Mouse (Mus musculus): ENCODE data around the gene Ciao2b. TPM values are rescaled to one million over a fixed set of nuclear protein-coding genes. Genes with fewer than 3 reads are reported as not detected.

Gene Ciao2b
- total RNA-seq, 2 experiments from 2014 or later: 51.6 to 58.9 TPM

GRCm38 (mm10) chr8:104624161-104624560 lies 17.6 kb downstream of the Ciao2b start, which contains the start of gene Cdh16:
Cdh16 (minus strand) TSS chr8:104624396.
- no peak for DNase-seq (ENCODE audit: low spot score in 2 of 2)

GRCm38 (mm10) chr8:104620765-104621164 lies 21.0 kb downstream of the Ciao2b start:
- DNase-seq (ENCODE audit: low spot score in 2 of 2): no peak

- DNase-seq (ENCODE audit: low spot score in 2 of 2): no peak
Measured at GRCm38 (mm10) chr8:104613119-104613518, 28.6 kb downstream of the Ciao2b start.

- DNase-seq (ENCODE audit: low spot score in 2 of 2): no peak
Measured at GRCm38 (mm10) chr8:104611613-104612012, 30.2 kb downstream of the Ciao2b start.

DNA sequence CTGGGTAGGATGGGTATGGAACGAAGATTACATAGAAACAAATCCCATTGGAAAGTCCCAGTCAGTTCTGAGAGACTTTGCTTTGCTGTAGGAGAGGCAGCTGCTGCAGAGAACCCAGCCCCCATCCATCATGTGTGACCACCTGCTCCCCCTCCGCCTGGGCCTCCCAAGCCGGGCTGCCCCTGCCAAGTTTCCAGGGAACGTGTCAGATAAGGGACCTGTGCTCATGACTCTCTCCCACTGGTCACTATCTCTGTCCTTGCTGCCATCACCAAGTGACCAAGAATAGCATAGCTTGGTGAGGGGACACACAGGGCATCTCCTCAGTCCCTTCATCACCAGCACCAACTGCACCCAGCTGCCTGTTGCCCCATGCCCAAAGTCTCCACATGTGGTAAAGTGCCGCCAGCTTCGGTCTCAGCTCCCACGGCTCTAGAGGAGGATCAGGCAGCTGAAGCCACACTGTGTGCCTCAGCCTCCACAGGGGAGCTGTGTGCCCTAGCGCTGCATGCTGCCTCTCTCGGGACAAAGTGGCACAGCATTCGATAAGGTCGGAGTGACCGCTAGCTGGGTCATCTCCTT lies 31.5 kb downstream of the Ciao2b start:
- peak in 1 of 2 experiments; percentile 29 for DNase-seq (ENCODE audit: low spot score in 2 of 2)

DNA sequence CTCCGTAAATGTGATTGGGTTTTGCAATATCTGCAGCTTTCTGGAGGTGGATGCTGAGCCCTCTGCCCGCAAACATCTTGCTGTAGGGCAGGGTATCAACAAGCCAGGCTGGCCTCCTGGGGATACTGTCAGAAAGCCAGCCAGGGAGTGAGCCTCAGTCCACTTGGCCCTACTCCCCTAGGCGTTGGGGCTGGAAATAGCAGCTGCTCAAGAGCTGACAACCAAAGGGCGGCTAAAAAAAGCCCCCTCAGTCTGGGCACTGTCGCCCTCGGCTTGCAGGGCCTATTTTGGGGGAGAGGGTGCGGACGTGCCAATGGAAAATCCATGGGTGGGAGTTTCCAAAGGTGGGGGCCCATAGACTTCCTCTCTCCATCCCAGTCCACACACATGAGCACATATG lies 32.5 kb downstream of the Ciao2b start:
- DNase-seq (ENCODE audit: low spot score in 2 of 2): no peak

- DNase-seq (ENCODE audit: low spot score in 2 of 2): peak in 1 of 2 experiments; percentile 28
Measured at GRCm38 (mm10) chr8:104607944-104608343, 33.8 kb downstream of the Ciao2b start.

- DNase-seq (ENCODE audit: low spot score in 2 of 2): peak in 1 of 2 experiments; percentile 48
Measured at GRCm38 (mm10) chr8:104606329-104606728, 35.4 kb downstream of the Ciao2b start.

- DNase-seq (ENCODE audit: low spot score in 2 of 2): no peak
Measured at GRCm38 (mm10) chr8:104603245-104603593, 38.5 kb downstream of the Ciao2b start.

GRCm38 (mm10) chr8:104602468-104603244 lies 39.1 kb downstream of the Ciao2b start:
- peak; percentile 60 to 83 for DNase-seq (ENCODE audit: low spot score in 2 of 2)

GRCm38 (mm10) chr8:104601941-104602371 lies 39.8 kb downstream of the Ciao2b start:
- no peak for DNase-seq (ENCODE audit: low spot score in 2 of 2)

DNA sequence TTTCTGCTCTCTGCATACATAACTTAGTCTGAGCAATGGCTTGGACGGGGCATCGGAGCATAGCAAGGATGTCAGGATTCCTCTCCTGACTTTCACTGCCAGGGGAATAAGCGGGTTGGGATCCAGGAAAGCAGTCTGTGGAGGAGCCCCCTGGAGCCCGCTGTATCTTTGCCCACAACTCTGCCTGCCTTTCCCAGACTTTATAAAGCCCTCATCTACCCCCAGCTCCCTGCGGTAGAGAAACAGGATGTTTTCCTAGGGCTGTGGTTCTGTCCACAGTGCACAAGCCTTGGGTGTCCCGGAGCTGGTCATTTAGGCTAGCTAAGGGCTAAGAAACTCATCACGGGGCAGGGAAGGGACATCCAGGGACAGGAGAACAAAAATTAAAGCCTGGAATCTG lies 40.4 kb downstream of the Ciao2b start:
- DNase-seq (ENCODE audit: low spot score in 2 of 2): no peak

DNA sequence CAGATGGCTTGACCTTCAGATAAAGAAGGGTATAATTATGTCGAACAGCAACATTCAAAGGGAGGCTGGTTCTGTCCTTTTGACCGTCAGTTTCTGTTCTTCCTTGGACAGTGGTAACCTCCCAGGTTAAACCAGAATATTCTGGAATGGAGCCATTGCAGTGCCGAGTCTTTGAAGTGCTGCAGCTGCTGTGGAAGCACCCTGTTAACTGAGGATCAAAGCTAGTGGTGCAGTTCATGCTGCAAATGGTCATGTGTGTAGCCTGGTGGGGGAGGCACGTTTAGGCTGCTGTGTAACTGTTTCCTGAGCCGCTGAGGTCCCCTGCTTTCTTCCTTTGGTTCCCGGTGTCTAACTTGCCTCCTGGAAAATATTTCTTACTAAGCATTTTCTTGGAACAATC lies 43.3 kb downstream of the Ciao2b start:
- no peak for DNase-seq (ENCODE audit: low spot score in 2 of 2)

DNA sequence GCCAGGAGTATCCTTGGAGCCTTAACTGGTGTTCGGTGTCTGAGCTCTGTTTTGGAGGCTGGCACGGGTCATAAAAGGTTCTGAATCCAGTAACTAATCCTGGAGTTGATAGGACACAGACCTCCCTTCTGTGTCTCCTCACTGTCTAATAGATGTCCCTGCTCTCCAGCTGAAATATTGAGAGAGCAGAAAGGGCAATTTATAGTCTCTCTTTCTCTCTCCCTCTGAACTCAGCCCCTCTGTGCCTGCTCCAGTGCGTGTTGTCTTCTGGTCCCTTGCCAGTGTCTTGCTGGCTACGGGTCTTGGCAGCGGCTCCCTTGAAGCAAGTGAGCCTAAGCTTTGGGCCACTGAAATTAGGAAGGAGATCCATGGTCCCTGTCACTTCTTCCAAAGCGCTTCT lies 44.1 kb downstream of the Ciao2b start:
- DNase-seq (ENCODE audit: low spot score in 2 of 2): no peak

DNA sequence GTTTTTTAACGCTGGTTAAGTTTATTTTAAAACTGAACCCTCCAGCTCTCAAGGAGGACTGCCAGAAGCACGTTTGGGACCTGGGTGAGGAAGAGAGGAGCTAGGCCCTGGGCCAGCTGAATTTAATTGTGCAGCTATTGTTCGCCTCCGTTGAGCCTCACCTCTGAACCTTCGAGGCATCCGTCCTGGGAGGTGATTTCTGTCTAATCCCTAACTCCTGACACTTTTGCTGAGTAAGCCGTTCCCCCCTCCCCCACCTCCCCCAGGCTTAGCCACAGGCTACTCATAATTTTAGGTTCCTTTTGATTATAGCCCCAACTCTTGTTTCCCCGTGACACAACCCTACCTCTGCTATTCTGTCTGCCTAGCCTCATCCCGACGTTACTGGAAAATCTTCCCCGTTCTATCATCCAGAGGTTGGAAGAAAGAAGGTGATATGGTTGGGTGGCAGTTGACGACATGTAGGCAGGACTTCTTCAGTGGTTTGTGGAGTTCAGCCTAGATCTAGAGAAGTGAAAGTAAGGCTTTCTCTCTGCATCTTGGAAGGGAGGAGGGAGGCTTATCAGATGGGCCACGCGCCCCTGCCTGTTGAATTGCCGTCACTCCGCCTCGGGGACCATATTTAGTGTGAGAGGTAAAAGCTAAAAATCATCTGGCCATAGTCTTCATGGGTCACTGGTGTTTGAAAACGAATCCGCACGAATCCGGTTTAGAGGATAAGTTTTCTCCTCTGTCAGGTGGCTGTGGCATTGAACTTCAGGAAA lies 45.8 kb downstream of the Ciao2b start:
- DNase-seq (ENCODE audit: low spot score in 2 of 2): no peak

- DNase-seq (ENCODE audit: low spot score in 2 of 2): no peak
Measured at GRCm38 (mm10) chr8:104594611-104595362, 47.0 kb downstream of the Ciao2b start.

- no peak for DNase-seq (ENCODE audit: low spot score in 2 of 2)
Measured at GRCm38 (mm10) chr8:104593536-104594325, 48.0 kb downstream of the Ciao2b start.

DNA sequence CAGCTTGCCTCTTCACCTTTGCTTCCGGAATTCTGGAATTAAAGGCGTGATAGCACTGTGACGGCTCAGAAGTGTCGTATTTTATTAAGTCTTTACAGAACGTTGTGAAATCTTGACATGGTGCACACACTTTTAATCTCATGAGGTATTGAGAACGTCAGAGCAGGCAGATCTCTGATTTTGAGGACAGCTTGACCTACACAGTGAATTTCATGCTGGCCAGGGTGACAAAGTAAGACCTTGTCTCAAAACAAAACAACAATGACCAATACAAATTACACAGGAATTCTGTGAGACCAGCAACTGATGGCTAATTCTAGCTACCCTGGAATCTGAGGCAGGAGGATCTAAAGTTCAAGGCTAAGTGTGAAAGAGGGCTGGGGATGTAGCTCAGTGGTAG lies 49.2 kb downstream of the Ciao2b start:
- no peak for DNase-seq (ENCODE audit: low spot score in 2 of 2)

- no peak for DNase-seq (ENCODE audit: low spot score in 2 of 2)
Measured at GRCm38 (mm10) chr8:104591856-104592255, 49.9 kb downstream of the Ciao2b start.

GRCm38 (mm10) chr8:104591133-104591834 lies 50.5 kb downstream of the Ciao2b start, which contains the start of gene Pdp2:
Pdp2 (plus strand) TSS chr8:104591451.
- DNase-seq (ENCODE audit: low spot score in 2 of 2): peak; percentile 55 to 84

Data from gastrocnemius, postnatal 4 days (tissue).